18 mouse cellular contexts compared by ENCODE assay signal in the genomic region with DNA sequence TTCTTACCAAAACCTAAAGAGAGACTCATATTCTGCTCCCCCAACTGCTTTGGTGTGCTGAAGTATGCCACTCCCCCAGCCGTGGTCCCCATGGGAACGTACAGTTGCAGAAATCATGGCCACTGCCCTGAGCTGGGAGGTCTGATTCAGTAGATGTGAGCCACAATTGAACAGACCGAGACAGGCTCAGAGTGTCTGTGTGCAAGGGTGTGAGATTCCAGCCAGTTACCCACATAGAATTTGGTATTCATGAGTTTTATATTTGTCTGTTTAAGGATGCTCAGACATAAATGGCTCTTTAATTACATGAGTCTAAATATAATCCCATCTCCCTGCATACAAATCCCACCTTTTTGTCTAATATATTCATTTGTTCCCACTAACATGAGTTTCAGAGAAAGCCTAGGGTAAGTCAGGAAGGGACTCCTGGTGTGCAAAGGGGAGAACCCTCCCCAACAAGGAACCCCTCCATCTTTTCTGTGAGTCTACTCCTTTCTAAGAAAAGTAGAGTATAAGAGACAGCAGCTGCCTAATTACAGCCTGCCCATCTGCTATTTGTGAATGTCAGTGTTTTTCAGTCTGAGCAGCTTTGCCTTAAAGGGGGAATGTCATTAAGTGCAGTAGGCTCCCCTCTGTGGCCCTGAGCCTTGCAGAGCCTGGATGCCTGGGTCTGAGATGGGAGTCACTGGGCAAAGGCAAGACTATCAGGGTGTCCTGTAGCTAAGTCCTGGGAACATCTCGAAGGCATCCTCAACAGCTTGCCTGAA. TPM values are rescaled to one million over a fixed set of nuclear protein-coding genes. Genes with fewer than 3 reads are reported as not detected.
DNase-seq lines count a peak whose midpoint lies in the region; ATAC-seq and TF ChIP-seq lines count a peak whose summit lies in the region.
"Had no signal": no experiment of that assay in that cellular context is flagged by ENCODE, and none has a peak within 500 bp of the region (broad histone marks: within the 10 kb centered on the region; RNA-seq: fewer than 3 reads in every experiment).

No protein-coding gene starts in this region.

- no peak overlapping the region for H3K4me3 ChIP-seq in forebrain, embryonic 10.5 days
- H3K4me3 ChIP-seq in forebrain, embryonic 11.5 days (ENCODE audit: low read depth, low read length) = no peak overlapping the region
- H3K4me3 ChIP-seq in olfactory bulb, adult 2 months (ENCODE audit: insufficient read depth, low read depth, low read length) = no peak overlapping the region
- H3K4me3 ChIP-seq in cerebellum, adult 2 months (replicated peaks; ENCODE audit: insufficient read depth, low read depth, low read length) = no peak overlapping the region
- H3K4me3 ChIP-seq: erythroblast, embryonic 14.5 days; heart, embryonic 10.5 days; liver, embryonic 13.5 days; midbrain, embryonic 12.5 days had no signal

- H3K4me2 ChIP-seq in forebrain, embryonic 11.5 days (ENCODE audit: low read depth, low read length, severe bottlenecking) = no peak overlapping the region
- H3K4me2 ChIP-seq: liver, embryonic 13.5 days; midbrain, embryonic 12.5 days had no signal

- H3K27ac ChIP-seq in forebrain, embryonic 10.5 days = 0 out of 2 replicates have a peak overlapping the region, but pooled peaks have one; percentile 26
- H3K27ac ChIP-seq in forebrain, embryonic 11.5 days (ENCODE audit: low read depth, low read length) = no peak overlapping the region
- H3K27ac ChIP-seq in olfactory bulb, adult 2 months (ENCODE audit: insufficient read depth, low read depth, low read length) = peak overlapping the region; percentile 62
- no peak overlapping the region for H3K27ac ChIP-seq in cerebellum, adult 2 months (ENCODE audit: insufficient read depth, low read length)
- H3K27ac ChIP-seq: heart, embryonic 10.5 days; liver, embryonic 13.5 days; midbrain, embryonic 12.5 days had no signal

- H3K27me3 ChIP-seq in forebrain, embryonic 10.5 days (ENCODE audit: poor library complexity, severe bottlenecking) = no peaks in the 10 kb centered on the region
- H3K27me3 ChIP-seq in forebrain, embryonic 11.5 days (ENCODE audit: control insufficient read depth, insufficient read depth, low read length) = no peaks in the 10 kb centered on the region
- H3K27me3 ChIP-seq in cerebellum, adult 2 months (ENCODE audit: control insufficient read depth, insufficient read depth, low read length) = no peaks in the 10 kb centered on the region
- H3K27me3 ChIP-seq: liver, embryonic 13.5 days; midbrain, embryonic 12.5 days had no signal

- no peak for TF ChIP-seq CTCF in olfactory bulb, adult 2 months (IDR thresholded peaks at IDR 0.05; ENCODE audit: insufficient read depth, low read depth, low read length)
- no peak for TF ChIP-seq CTCF in cerebellum, adult 2 months (IDR thresholded peaks at IDR 0.05; ENCODE audit: borderline replicate concordance, insufficient read depth, low read depth, low read length)

- no peaks in the 10 kb centered on the region for H3K36me3 ChIP-seq in forebrain, embryonic 10.5 days (replicated peaks)
- no peaks in the 10 kb centered on the region for H3K36me3 ChIP-seq in forebrain, embryonic 11.5 days (ENCODE audit: control insufficient read depth, insufficient read depth, low read length)
- H3K36me3 ChIP-seq: heart, embryonic 10.5 days; liver, embryonic 13.5 days; midbrain, embryonic 12.5 days had no signal

- ATAC-seq in forebrain, embryonic 11.5 days (replicated peaks; ENCODE audit: low FRiP score) = no peak
- no peak for ATAC-seq in CD4-positive, CD25-positive, alpha-beta regulatory T cell, adult 4 months
- ATAC-seq: Patski had no signal

- DNase-seq in forebrain, embryonic 10.5 days (ENCODE audit: extremely low spot score, low spot score) = no peak
- DNase-seq in forebrain, embryonic 11.5 days (ENCODE audit: low spot score) = no peak
- DNase-seq in brain, adult 2 months (ENCODE audit: low read depth, low spot score) = peak; percentile 75
- peak; percentile 15 for DNase-seq in layer of hippocampus, adult 9-11 months
- DNase-seq in urinary bladder, adult 18-20 months (ENCODE audit: low spot score in 2 of 2) = no peak
- DNase-seq in cerebellum, adult 2 months = no peak
- DNase-seq: cerebellum, adult 9-11 months; gastrocnemius, postnatal 14 days; kidney, postnatal 14 days; liver, embryonic 13.5 days; lung, postnatal 10 days; thymus, adult 2 months had no signal

- TF ChIP-seq POLR2A in olfactory bulb, adult 2 months (IDR thresholded peaks at IDR 0.05; ENCODE audit: insufficient read depth, low read depth, low read length) = no peak
- TF ChIP-seq POLR2A in cerebellum, adult 2 months (IDR thresholded peaks at IDR 0.05; ENCODE audit: borderline replicate concordance, insufficient read depth, low read length) = no peak

- H3K4me1 ChIP-seq in forebrain, embryonic 10.5 days = peaks cover 15% of the 10 kb centered on the region
- 0 out of 2 replicates have a peak, but pooled peaks cover 1% of the 10 kb centered on the region for H3K4me1 ChIP-seq in forebrain, embryonic 11.5 days (replicated peaks; ENCODE audit: control insufficient read depth, insufficient read depth, low read length)
- H3K4me1 ChIP-seq in olfactory bulb, adult 2 months (ENCODE audit: control insufficient read depth, insufficient read depth, low read length) = peaks cover 9% of the 10 kb centered on the region
- peaks cover 14% of the 10 kb centered on the region for H3K4me1 ChIP-seq in cerebellum, adult 2 months (ENCODE audit: control insufficient read depth, insufficient read depth, low read length)
- H3K4me1 ChIP-seq: liver, embryonic 13.5 days had no signal

- no peaks in the 10 kb centered on the region for H3K9me3 ChIP-seq in forebrain, embryonic 10.5 days
- no peaks in the 10 kb centered on the region for H3K9me3 ChIP-seq in forebrain, embryonic 11.5 days (ENCODE audit: control insufficient read depth, low read length)
- H3K9me3 ChIP-seq: heart, embryonic 10.5 days; midbrain, embryonic 12.5 days had no signal

- no peak overlapping the region for H3K9ac ChIP-seq in forebrain, embryonic 11.5 days (ENCODE audit: low read length)
- H3K9ac ChIP-seq: liver, embryonic 13.5 days; midbrain, embryonic 12.5 days had no signal

- 82% methylated on average over 4 of the region's 4 CpGs for WGBS in forebrain, embryonic 10.5 days
- WGBS in forebrain, embryonic 11.5 days = 83% methylated on average over 4 of the region's 4 CpGs
- 28% methylated on average over 4 of the region's 4 CpGs for WGBS in olfactory bulb, adult 2 months
- WGBS in cerebellum, adult 2 months = 86% methylated on average over 4 of the region's 4 CpGs

RNA-seq across cellular contexts. Expression of gene Spock1, which starts 29.5 kb away (rescaled TPM):
- 1.1 and 1.2 TPM in 2 replicates for polyA plus RNA-seq in forebrain, embryonic 10.5 days (2016; fragmentation: Nextera tagmentation; extraction: Ambion mirVana)
- 3.4 and 4.0 TPM in 2 replicates for polyA plus RNA-seq in forebrain, embryonic 11.5 days (2014; fragmentation: Nextera tagmentation; extraction: Ambion mirVana)
- polyA plus RNA-seq in olfactory bulb, adult 2 months (2012; ENCODE audit: insufficient read depth, insufficient read length, low replicate concordance, missing spikeins) = not detected in 2 replicates
- not detected for polyA plus RNA-seq in CD4-positive, CD25-positive, alpha-beta regulatory T cell, adult 4 months (2017; shearing (Covaris generic))
- 144 and 147 TPM in 2 replicates for polyA plus RNA-seq in cerebellum, adult 2 months (2012; rRNA removed)
- polyA plus RNA-seq: Patski had no signal

Comparison
In these comparisons a context has a peak if more than half of its experiments do, and no peak if none do; other contexts are left out.
1. H3K27ac ChIP-seq: peak in forebrain, embryonic 10.5 days (single experiment) and olfactory bulb, adult 2 months (single experiment); none in forebrain, embryonic 11.5 days (single experiment) and cerebellum, adult 2 months (single experiment).
2. DNase-seq: peak in brain, adult 2 months (single experiment) and layer of hippocampus, adult 9-11 months (single experiment); none in forebrain, embryonic 10.5 days (single experiment), forebrain, embryonic 11.5 days (single experiment), urinary bladder, adult 18-20 months (0 of 2) and cerebellum, adult 2 months (0 of 2).
3. RNA of gene Spock1, which starts 29.5 kb away (polyA plus RNA-seq): 144 to 147 TPM in cerebellum, adult 2 months; 3.4 to 4.0 TPM in forebrain, embryonic 11.5 days, 1.1 to 1.2 TPM in forebrain, embryonic 10.5 days, not detected in CD4-positive, CD25-positive, alpha-beta regulatory T cell, adult 4 months and not detected in olfactory bulb, adult 2 months; every median in the first group is over 10 times any median in the second.